Mouse (Mus musculus) brain, embryonic 14.5 days (tissue): ENCODE measurements at regions not wholly inside any gene's neighbourhood (a gene's known extent, or its start where the extent isn't known, plus 50 kb on each side); places are given as distances from the start of the nearest gene placed in this dataset.

ENCODE experiments used
- CTCF ChIP-seq: fragments of 200-500 bp; IDR thresholded peaks from 2 replicates; pipeline ENCODE4 v1.5.1; 2012; ENCODE audit warnings: inconsistent platforms, mild to moderate bottlenecking, moderate library complexity, borderline replicate concordance; ENCODE audit not compliant: insufficient read depth, insufficient read length; ENCODE audit errors: extremely low read depth
- POLR2A ChIP-seq: fragments of 200-500 bp; IDR thresholded peaks from 2 replicates; pipeline ENCODE4 v1.6.1; 2012; ENCODE audit warnings: mild to moderate bottlenecking, inconsistent platforms, borderline replicate concordance; ENCODE audit not compliant: poor library complexity, insufficient read depth, insufficient read length, severe bottlenecking; ENCODE audit errors: extremely low read depth

DNA sequence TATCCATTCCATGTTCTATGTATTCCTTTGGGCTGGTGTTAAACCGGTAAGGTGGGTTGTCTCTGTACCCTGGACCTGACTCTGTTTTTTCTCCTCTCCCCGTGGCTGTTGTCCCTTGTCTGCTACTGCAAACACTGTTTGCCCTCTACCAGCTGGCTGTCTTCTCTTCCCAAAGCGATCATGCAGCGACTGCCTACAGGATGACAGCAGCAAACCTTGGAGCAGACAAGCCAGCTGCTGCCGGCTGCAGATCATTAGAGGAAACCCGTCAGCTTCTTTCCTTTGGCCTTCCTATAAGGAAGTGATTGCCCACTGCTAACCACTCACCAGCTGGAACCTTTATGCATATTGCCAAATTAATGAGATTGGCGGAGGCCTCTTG is 56.4 kb upstream of the Bmp2k start:
- no peak for TF ChIP-seq POLR2A
- TF ChIP-seq CTCF: no peak
